Mouse (Mus musculus): ENCODE data around the gene Fto.

Gene Fto

DNA sequence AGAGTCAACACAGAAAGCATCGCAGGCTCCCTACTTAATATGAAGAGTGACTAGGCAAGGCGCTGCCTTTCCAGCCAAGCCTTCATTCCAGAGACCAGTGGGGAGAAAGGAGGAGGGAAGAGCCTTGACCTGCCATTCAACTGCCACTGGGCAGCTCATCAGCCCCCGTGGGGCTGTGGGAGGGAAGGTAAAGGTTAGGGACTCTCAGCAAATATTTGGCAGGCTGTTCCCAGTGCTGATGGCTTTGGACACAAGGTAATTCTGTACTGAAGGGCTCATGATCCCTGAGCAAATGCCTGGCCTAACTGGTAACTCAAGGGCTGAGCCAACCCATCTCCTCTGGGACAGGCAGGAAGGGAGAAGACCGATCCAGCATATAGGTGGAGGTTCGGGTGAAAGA lies 393.2 kb downstream of the Fto start:
- no peak for DNase-seq

DNA sequence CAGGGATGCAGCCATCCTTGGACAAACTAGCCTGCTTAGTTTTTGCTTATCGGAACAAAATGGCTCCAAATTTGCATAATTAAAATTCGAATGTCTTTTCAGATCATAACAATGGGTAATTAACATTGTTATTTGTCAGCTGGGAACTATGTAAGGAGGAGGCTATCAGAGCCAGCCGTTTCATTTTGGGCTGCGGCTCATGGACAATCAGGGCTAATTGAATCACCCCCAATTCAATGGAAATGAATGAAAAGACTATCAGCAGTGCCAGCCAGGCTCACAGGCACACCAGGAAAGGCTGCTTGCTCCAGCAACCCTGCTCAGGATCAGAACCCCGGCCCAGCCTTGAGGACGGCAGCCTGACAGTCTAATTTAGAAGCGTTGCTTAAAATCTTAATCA lies 395.3 kb downstream of the Fto start:
- DNase-seq, result no peak

DNA sequence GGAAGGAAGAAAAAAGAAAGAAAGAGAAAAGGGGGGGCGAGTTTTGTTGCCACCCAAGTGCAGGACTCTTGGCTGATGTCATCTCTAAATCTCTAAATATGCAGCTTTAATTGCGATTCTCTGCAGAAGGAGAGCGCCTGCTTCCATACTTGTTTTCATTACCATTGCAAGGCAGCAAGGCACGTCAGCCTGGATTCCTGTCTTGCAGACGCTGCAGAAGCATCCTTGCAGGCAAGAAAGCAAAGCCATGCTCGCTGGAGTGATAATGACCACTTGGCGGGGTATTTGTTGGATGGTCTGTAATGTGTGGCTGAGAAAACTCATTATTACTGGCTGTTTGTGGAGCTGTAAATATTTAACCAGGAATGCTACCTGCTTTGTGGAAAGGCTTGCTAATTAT lies 396.4 kb downstream of the Fto start:
- no peak for DNase-seq

DNA sequence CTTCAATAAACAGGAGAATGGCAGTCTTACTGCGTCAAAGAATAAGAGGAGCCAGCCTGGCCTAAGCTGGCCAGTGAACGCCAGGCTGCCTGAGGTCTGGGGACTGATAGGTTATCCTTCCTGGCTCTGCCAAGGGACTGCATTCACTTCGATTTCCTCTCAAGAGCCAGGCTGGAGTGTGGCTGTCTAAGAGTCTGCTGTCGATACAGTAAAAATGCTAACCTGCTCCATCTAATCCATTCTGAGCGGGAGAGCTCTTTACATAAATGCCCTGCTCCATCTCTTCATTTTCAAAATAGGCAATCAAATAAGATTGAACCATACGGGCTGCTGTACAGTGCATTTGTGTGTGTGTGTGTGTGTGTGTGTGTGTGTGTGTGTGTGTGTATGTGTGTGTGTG lies 397.9 kb downstream of the Fto start:
- no peak for DNase-seq

DNA sequence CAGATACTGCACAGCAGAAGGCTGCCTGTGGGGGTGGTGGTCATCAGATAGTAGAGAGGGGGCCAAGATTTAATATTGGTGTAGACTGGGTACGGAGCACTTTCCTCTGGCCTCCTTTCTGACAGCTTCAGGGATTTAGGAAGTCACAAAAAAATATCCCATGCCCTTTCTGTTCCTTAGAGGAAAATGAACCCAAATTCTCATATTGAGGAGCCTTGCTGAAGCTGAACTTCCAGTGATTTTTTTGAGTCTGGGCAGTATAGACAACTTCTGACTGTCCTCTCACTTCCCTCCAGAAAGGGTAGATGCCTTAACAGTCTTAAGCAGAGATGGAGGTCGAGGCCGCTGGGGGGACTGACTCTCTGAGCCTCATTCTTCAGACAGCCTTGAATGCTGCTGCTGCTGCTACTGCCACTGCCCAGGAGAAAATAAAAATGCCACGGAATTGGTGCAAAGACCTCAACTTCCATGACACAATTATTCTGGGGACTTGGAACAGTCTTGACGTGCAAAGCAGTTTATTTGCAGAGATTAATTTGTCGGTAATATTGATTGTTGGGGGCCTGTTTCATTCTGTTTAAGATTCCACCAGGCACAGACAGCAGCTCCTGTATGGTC lies 398.8 kb downstream of the Fto start:
- no peak for DNase-seq

DNA sequence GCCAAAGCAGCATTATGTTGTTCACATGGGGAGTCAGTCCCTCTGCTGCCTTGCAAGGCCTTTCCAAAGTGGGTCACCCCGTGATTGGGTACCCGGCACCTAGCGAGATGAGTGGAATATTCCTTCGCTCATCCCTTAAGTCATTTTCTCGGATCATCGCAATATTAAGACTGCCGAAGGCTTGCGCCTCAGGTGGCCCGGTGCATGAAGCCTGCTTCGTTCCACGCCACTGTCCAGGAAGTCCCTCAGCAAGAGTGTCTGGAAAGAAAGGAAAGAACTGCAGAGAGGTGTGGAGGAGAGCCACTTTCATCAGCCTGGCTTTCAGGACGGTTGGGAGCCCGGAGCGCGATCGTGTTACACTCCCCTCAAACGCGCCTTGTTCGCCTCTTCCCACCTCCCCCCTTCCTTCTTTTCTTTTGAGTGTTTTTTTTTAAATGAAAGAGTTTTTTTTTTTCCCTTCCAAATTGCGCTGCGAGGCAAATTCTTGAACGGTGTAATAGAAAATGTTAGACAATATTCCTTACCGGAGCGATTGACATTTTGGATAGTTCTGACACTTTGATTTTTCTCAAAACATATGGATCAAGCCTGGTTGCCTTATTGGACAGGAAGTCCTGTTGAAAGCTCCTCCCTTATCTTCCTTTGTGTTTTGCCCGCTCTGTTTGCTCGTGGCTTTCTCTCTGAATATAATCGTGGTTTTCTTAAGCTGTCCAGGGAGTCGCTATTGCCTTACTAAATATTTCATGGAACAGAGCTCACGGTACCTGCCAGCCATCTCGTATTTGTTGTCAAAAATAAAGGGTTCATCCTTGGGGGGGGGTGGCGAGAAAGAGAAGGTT lies 399.6 kb downstream of the Fto start:
- no peak for DNase-seq

DNA sequence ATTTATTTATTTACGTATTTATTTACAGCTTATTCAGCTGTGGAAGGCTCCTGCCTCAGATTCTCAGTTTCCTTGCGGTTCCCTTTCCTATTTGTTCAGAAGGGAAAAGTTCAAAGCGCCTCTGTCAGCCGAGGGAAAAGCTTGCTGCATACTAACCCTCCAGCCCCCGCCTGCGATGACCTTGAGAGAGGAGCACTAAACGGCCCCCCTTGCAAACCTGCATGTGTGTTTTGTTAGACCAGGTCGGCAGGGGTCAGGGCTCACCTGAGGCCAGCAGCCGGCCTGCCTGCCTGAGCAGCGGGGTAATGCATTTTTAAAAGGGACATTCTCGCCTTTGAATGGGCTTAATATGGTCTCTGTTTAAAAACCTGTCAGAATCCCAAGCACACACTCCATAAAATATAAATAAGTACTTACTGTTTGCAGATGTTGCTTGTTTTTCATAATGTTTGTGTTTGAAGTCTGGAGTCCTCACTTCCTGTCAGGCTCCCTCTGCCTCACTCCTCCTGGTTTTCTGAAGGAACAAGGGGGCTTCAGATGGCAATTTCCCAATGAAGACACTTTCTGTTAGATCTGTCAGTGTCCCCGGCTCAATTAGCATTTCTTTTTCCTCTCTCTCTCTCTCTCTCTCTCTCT lies 400.5 kb downstream of the Fto start:
- DNase-seq, result no peak

DNA sequence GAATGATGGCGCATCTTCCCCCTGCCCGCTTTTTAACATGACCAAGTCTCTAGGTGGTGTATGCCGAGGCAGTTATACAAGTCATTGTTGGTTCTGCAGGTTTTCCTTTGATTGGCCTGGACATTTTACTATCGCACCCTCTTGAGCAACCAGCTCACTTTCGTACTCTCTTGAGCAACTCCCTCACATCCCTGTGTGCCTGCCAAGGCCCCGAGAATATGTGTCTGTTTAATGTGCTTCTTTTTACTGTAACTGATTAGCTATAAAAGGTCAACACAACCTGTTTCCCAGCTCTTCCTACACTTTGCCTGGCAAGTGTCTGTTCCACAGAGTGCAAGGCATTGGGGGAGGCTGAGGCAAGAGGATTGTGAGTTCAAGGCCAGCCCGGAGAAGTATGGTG lies 401.4 kb downstream of the Fto start:
- DNase-seq, result no peak

DNA sequence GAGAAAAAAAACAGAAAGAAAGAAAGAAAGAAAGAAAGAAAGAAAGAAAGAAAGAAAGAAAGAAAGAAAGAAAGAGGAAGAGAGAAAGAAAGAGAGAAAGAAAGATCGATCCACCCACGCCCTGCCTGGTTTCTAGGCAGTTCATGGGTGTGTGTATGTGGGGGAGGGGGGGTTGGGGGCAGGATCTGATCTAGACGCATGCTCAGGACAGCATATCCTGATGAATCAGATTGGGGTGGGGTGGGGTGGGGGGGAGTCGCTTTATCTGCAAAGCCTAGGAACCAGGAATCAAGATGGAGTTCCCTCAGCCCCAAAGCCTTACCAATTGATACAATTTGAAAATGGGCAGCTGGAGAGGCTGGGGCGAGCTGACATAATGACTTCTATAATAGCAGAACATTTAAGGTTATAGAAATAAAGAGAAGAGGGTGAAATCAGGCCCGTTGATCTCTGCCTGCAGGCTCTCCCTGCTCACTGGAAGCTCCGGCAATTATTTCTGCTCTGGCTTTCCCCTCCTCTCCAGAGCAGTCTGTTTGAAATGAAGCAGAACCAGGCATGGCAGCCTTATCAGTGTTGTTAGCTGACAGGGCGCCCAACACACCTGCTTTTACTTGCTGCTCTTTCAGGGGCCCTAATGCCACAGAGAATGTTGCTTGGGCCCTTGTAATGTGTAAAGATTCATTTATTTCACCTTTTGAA lies 402.2 kb downstream of the Fto start:
- no peak for DNase-seq

Data from thymus, postnatal 25 days (tissue).